Mouse (Mus musculus) cortical plate, adult 2 months (tissue): ENCODE data around the gene Fancc. TPM values are rescaled to one million over a fixed set of nuclear protein-coding genes. Genes with fewer than 3 reads are reported as not detected.

ENCODE experiments used
- H3K27ac ChIP-seq: fragments of 200-500 bp; 2 replicates; pipeline ENCODE4 v1.5.1; 2012; ENCODE audit warnings: low read length, control low read depth, inconsistent platforms; ENCODE audit not compliant: insufficient read depth
- H3K4me1 ChIP-seq: fragments of 200-500 bp; 2 replicates; pipeline ENCODE4 v1.6.1; 2011; ENCODE audit warnings: low read length; ENCODE audit not compliant: control insufficient read depth, insufficient read depth
- H3K4me3 ChIP-seq: fragments of 200-500 bp; 2 replicates; pipeline ENCODE4 v1.5.1; 2011; ENCODE audit warnings: mild to moderate bottlenecking, low read length, control low read depth; ENCODE audit not compliant: insufficient read depth
- CTCF ChIP-seq: fragments of 200-500 bp; IDR thresholded peaks from 2 replicates; pipeline ENCODE4 v1.5.1; 2011; ENCODE audit warnings: mild to moderate bottlenecking, control low read depth, low read length; ENCODE audit not compliant: insufficient read depth; ENCODE audit errors: extremely low read depth
- POLR2A ChIP-seq: fragments of 200-500 bp; IDR thresholded peaks from 2 replicates; pipeline ENCODE4 v1.6.1; 2011; ENCODE audit warnings: mild to moderate bottlenecking, low read length, control low read depth; ENCODE audit not compliant: insufficient read depth; ENCODE audit errors: extremely low read depth
- polyA plus RNA-seq: library from polyadenylated mRNA; depleted of rRNA; stranded (reverse); fragments of >200 nt; gene quantifications from 2 replicates; pipeline ENCODE4 v1.2.3, GENCODE M21; 2012

The Fancc gene
- polyA plus RNA-seq, 1 experiment, result 12.3 TPM

DNA sequence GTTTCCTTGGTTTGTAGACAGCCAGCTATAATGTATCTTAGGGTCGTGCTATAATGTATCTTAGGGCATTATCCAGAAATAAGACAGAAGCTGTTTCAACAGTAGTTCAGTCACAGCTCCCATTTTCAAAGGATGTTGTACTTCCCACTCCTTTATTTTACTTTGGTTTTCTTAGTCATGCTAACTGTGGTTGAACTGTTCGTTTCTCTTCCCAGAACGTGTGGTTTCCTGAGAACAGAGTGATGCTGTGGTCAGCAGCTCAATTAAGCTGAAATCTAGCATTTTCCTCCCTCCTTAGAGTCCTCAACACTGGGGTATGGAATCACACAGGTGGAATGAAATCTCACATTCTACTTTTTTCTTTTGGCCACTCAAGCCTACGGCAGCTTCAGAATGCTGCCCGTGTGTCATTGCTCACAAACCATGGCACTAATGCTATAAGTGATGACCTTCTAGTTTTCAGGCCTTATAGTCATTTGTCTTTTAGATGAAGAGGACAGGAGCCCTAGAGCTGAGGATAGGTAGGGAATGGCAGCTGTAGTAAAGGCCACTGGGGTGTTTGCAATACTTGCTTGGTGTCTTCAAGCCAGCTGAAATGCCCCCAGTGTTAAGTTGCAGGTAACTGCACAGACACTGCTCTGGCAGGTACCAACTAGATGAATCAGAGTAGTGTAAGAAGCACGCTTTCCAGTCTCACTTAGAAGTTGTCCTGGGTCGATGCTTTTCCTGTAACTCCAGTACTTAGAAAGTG lies 243.0 kb downstream of the Fancc start:
- H3K4me3 ChIP-seq, result no peak overlapping the region
- no peak for TF ChIP-seq POLR2A
- TF ChIP-seq CTCF, result no peak
- peaks cover 30% of the 10 kb centered on the region for H3K4me1 ChIP-seq
- H3K27ac ChIP-seq, result no peak overlapping the region

DNA sequence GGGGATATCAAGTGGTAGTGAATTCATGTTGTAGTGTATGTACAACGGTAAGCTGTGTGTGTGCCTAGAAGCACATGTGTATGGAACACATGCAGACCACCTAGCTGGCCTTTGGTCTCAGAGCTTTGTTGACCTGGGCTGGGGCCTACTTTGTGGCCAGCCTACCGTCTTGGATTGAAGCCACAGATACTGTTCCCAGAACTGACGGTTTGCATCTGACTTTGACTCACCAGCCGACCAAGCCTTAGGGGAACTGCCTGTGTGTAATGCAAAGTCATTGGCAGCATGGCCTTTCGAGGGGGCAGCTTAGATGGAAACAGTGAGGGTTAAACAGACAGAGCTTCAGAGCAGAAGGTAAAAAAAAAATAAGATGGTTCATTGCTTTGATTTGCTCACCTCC lies 243.9 kb downstream of the Fancc start:
- no peak for TF ChIP-seq POLR2A
- TF ChIP-seq CTCF, result no peak

DNA sequence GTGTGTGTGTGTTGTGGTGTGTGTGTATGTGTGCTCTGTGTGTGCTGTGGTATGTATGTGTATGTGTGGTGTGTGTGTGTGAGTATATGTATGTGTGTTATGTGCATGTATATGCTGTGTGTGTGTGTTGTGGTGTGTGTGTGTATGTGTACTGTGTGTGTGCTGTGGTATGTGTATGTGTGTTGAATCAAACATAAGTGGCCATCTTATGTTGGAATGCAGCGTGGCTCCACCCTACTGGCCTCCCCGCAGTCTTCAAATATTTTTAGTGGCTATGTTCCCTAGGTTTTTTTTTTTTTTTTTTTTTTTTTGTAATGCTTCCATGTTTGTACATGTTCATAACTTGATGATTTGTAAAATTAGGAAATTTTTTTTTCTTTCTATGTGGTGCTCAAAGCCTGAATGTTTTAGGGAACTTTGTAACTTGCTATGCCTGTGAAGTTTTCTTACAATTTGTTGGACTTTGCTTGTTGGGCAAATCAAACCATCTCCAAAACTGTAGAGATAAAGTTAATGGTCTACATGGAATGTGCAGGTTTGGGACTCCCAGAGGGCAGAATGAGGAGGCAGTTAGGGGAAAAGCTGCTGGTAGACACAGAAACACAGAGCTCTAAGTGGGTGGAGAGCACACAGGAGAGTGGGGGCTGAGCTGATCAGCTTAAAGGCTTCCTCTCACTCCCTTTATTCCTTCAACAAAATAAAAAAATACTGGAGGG lies 244.6 kb downstream of the Fancc start:
- Histone ChIP-seq H3K4me3 (no peak overlapping the region), H3K4me1 (peaks cover 26% of the 10 kb centered on the region), H3K27ac (no peak overlapping the region)
- no peak for TF ChIP-seq POLR2A
- TF ChIP-seq CTCF, result no peak

More for the DNA sequence above, 243.9 kb downstream of the Fancc start:
- Histone ChIP-seq H3K4me3 (no peak overlapping the region), H3K27ac (no peak overlapping the region), H3K4me1 (peaks cover 28% of the 10 kb centered on the region)

DNA sequence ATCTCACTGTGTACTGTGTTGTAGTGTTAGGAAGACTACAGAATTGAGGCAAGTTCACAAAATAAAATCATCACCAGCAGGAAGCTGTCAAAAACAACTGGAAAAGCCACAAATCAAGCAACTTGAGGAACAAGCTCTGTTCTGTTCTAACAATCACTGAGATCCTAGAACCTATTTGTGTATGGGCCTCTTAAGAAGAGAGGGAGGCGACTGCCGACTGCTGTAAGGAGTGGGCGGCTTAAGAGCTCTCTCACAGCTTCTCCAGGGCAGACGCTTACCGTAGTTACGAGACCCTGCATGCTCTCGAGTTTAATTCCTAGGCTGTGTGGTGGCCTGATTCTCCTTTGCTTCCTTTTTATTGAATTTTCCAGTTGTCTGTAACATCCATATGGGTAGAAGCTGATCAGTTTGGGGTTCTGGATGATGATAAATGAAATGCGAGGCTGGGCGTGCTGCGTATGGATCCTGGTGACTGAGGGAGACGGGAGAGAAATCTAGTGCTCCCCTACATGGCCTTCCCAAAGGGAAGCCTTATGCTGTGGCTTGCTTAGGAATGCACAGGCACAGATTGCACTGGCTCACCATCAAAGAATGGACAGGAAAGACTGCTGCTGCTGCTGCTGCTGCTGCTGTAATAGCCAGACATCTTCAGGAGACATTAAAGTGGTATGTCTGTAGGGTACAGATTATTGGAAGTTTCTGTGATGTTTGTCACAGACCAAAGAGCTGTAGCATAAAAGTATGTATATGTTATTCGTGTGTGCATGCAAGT lies 245.8 kb downstream of the Fancc start:
- peak overlapping the region; percentile 11 for H3K4me3 ChIP-seq
- TF ChIP-seq CTCF (no peak), POLR2A (no peak)
- no peak overlapping the region for H3K27ac ChIP-seq
- peaks cover 28% of the 10 kb centered on the region for H3K4me1 ChIP-seq

DNA sequence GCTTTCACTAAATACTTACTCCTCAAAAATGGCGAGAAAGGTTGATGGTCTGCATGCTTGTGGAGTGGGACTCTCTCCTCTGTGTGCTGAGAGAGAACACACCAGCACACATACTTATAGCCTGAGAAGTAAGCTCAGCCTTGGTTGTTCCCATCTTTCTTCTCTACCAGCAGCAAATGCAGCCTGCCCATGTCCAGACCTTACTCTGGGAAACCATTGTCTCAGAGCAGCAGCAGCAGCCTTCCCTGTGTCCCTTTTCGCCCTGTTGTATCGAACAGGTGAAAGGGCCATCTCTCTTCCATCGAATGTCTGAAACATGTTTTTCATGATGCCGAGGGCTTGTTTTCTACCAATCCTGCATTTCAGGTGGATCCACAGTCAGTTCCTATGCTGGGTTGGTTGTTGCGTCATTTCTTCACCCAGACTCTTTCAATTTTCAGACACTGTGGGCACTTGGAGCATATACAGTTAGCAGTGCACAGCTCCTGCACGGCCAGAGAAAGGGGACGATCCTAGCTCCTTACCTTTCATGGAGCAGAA lies 246.6 kb downstream of the Fancc start:
- Histone ChIP-seq H3K4me1 (peaks cover 24% of the 10 kb centered on the region), H3K4me3 (no peak overlapping the region), H3K27ac (peak overlapping the region; percentile 51; the same call in 1 of the 2 replicates)
- TF ChIP-seq CTCF, result no peak
- no peak for TF ChIP-seq POLR2A

DNA sequence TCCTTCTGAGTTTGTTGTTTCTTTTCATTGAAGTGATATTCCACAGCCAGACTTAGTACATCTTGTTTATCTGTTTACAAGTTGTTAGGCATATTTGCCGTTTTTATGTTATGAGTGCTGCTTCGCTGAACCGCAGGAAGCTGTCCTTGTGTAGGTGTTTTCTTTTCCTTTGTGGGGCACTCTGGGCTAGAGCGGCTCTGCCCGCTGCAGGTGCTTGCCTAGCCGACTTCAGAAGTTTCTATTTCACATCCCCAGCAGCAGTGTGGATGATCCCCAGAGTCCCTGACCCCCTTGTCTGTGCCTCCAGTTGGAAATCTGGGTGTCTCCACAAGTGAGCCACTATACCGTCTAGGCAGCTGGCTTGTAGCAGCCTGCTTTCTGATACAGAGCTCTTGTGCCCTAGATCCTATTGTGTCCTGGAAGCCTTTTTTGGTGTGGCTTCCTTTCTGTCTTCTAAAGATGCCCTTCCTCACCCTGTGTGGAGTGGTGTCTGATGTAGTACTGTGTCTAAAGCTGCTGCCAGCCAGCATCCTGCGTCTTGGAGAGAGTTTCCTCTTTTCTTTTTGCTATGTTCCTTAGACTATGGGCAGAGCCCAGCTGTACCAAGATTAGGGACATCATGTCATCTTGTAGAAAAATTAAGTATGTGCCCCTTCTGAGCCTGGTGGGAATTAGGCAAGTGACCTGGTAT lies 247.2 kb downstream of the Fancc start:
- Histone ChIP-seq H3K4me3 (no peak overlapping the region), H3K27ac (no peak overlapping the region), H3K4me1 (peaks cover 22% of the 10 kb centered on the region)
- TF ChIP-seq CTCF (no peak), POLR2A (no peak)

DNA sequence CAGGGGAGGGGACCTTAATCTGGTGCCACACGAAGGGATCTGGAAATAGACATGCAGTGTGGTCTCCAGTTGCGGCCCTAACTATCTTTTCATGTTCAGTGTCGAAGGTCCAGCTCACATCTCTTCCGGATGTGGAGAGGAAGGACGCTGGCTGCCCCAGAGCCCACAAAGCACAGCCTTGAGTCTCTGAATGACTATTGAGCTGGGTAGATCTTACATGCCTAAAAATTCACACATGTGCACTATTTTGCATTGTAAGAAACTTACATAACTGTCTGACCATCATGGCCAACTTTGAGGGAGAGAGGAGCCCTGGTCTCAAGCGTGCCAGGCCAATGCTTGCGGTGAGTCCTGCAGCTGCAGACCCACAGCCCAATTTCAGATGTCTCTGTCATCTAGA lies 247.9 kb downstream of the Fancc start:
- Histone ChIP-seq H3K4me3 (no peak overlapping the region), H3K4me1 (peaks cover 20% of the 10 kb centered on the region), H3K27ac (no peak overlapping the region)
- TF ChIP-seq CTCF (no peak), POLR2A (no peak)

DNA sequence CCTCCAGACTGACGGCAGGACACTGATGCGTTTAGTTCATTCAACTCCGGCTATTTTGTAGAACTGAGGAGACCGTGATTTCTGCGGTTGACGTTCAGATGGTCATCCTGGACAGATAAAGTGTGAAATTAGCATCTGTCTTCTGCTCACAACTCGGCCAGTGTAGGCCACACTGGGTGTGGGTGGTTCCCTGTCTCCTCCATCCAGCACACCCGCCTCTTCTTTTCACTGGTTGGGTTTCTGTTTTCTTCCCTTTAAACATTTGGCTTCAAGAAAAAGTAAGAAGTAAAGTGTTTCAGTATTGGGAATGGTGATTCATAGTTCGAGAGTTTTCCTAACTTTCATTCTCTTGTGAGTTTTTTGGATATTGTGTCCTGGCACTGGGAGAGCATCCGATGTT lies 248.8 kb downstream of the Fancc start:
- TF ChIP-seq POLR2A (no peak), CTCF (no peak)
- H3K4me3 ChIP-seq, result no peak overlapping the region
- peaks cover 18% of the 10 kb centered on the region for H3K4me1 ChIP-seq
- no peak overlapping the region for H3K27ac ChIP-seq

DNA sequence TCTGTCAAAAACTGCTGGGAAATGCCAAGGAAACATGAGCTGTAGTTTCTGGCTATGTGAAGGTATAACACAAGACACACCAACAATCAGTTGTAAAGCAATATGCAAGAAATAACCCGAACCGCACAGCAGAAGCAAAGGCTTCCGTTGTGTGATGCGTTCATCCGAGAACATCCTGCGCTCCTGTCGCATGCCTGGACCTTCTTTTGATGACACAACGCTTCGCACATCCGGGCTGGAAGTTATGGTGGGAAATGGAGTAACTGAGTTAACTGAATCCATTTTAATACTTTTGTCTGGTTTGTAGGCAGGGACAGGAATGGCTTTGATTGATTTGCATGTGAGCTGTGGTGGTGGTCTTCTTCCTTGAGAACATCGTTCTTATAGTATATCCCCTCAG lies 249.4 kb downstream of the Fancc start:
- TF ChIP-seq POLR2A, result no peak
- TF ChIP-seq CTCF, result no peak
- H3K4me1 ChIP-seq, result peaks cover 16% of the 10 kb centered on the region
- no peak overlapping the region for H3K4me3 ChIP-seq
- no peak overlapping the region for H3K27ac ChIP-seq
